Mouse (Mus musculus): ENCODE results near the gene Gm20388.

DNA sequence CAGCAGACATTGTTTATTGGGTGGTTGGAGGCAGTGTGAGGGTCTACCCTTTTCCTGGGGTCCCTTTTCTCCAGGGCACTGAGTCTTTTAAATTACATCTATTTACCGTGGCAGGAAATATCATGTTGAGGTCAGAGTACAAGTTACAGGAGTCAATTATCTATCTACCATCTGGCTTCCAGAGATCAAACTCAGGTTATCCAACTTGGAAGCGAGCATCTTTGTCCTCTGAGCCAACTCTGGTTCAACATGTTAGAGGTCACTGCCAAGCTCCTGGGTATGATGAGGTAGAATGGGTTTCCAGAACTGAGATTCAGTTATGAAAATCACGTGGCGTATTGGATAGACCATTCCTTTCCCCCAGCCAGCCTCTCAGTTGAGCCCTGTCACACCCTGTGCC lies 2944.5 kb downstream of the Gm20388 start:
- TF ChIP-seq CTCF (IDR thresholded peaks at IDR 0.05; ENCODE audit: low read depth, low read length) (no peak), TAL1 (conservative IDR thresholded peaks at IDR 0.05; ENCODE audit: low read depth, low read length) (no peak), GATA1 (IDR thresholded peaks at IDR 0.05; ENCODE audit: borderline replicate concordance, low read length) (no peak), POLR2AphosphoS5 (IDR thresholded peaks at IDR 0.05; ENCODE audit: insufficient replicate concordance, low read depth, low read length) (no peak)

Measured in G1E (cell line).